Comparison of ENCODE assay signal across 19 mouse cellular contexts in the genomic region with DNA sequence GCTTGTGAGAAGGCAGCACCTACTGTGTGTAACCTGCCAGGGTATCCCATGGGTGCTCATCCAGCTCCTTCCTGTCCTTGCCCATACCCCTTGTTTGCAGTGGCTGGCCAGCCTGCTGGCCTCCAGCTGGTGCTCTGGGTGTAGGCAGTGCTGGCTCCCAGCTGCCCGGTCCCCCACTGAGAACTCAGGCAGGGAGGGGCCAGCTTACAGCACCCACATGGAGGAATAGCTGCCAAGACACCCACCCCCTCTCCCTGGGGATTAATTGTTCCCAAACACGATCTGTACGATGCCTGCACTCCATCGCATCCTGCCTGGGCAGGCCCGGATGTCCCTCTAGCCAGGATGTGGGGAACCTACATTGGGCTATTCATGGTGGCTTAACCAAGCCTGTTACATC. TPM values are rescaled to one million over a fixed set of nuclear protein-coding genes. Genes with fewer than 3 reads are reported as not detected.
DNase-seq lines count a peak whose midpoint lies in the region; ATAC-seq lines count a peak whose summit lies in the region.
"Had no signal": no experiment of that assay in that cellular context is flagged by ENCODE, and none has a peak within 500 bp of the region (broad histone marks: within the 10 kb centered on the region; RNA-seq: fewer than 3 reads in every experiment).

No protein-coding gene starts in this region.

- H3K27ac ChIP-seq in embryonic facial prominence, embryonic 14.5 days (replicated peaks; ENCODE audit: low read depth, low read length), result no peak overlapping the region
- no peak overlapping the region for H3K27ac ChIP-seq in embryonic facial prominence, embryonic 10.5 days (replicated peaks)
- H3K27ac ChIP-seq: forebrain, embryonic 12.5 days; hindbrain, embryonic 10.5 days; left cerebral cortex, adult 2 months; liver, embryonic 13.5 days; midbrain, embryonic 12.5 days; neural tube, embryonic 15.5 days; stomach, embryonic 15.5 days had no signal

- H3K27me3 ChIP-seq in embryonic facial prominence, embryonic 14.5 days (replicated peaks; ENCODE audit: control insufficient read depth, insufficient read depth, low read length), result no peaks in the 10 kb centered on the region
- no peaks in the 10 kb centered on the region for H3K27me3 ChIP-seq in embryonic facial prominence, embryonic 10.5 days (replicated peaks; ENCODE audit: low read depth, poor library complexity, severe bottlenecking)
- H3K27me3 ChIP-seq: forebrain, embryonic 12.5 days; liver, embryonic 13.5 days; midbrain, embryonic 12.5 days; neural tube, embryonic 15.5 days; stomach, embryonic 15.5 days had no signal

- no peaks in the 10 kb centered on the region for H3K4me1 ChIP-seq in embryonic facial prominence, embryonic 14.5 days (ENCODE audit: control insufficient read depth, insufficient read depth, low read length)
- H3K4me1 ChIP-seq in embryonic facial prominence, embryonic 10.5 days, result peaks cover 12% of the 10 kb centered on the region
- H3K4me1 ChIP-seq: forebrain, embryonic 12.5 days; liver, embryonic 13.5 days; midbrain, embryonic 12.5 days; neural tube, embryonic 15.5 days; stomach, embryonic 15.5 days had no signal

- no peak overlapping the region for H3K9ac ChIP-seq in embryonic facial prominence, embryonic 14.5 days (ENCODE audit: low read depth, low read length)
- H3K9ac ChIP-seq: forebrain, embryonic 12.5 days; heart, embryonic 12.5 days; liver, embryonic 13.5 days; midbrain, embryonic 12.5 days; neural tube, embryonic 15.5 days; stomach, embryonic 15.5 days had no signal

- 0 out of 2 replicates have a peak, but pooled peaks have one; percentile 27 for ATAC-seq in embryonic facial prominence, embryonic 14.5 days (ENCODE audit: low read depth)

- H3K9me3 ChIP-seq in embryonic facial prominence, embryonic 14.5 days (ENCODE audit: control insufficient read depth, low read length), result no peaks in the 10 kb centered on the region
- H3K9me3 ChIP-seq in embryonic facial prominence, embryonic 10.5 days, result no peaks in the 10 kb centered on the region
- H3K9me3 ChIP-seq: forebrain, embryonic 12.5 days; heart, embryonic 12.5 days; hindbrain, embryonic 10.5 days; liver, embryonic 13.5 days; midbrain, embryonic 12.5 days; neural tube, embryonic 15.5 days; stomach, embryonic 15.5 days had no signal

- no peak overlapping the region for H3K4me3 ChIP-seq in embryonic facial prominence, embryonic 14.5 days (ENCODE audit: low read depth, low read length)
- no peak overlapping the region for H3K4me3 ChIP-seq in embryonic facial prominence, embryonic 10.5 days
- H3K4me3 ChIP-seq: forebrain, embryonic 12.5 days; heart, embryonic 12.5 days; hindbrain, embryonic 10.5 days; left cerebral cortex, adult 2 months; liver, embryonic 13.5 days; midbrain, embryonic 12.5 days; neural tube, embryonic 15.5 days; stomach, embryonic 15.5 days had no signal

- H3K4me2 ChIP-seq in embryonic facial prominence, embryonic 14.5 days (ENCODE audit: low read depth, low read length), result no peak overlapping the region
- H3K4me2 ChIP-seq: forebrain, embryonic 12.5 days; heart, embryonic 12.5 days; liver, embryonic 13.5 days; midbrain, embryonic 12.5 days; neural tube, embryonic 15.5 days; stomach, embryonic 15.5 days had no signal

- WGBS in embryonic facial prominence, embryonic 14.5 days, result 63% methylated on average over 5 of the region's 5 CpGs
- WGBS in embryonic facial prominence, embryonic 10.5 days, result 83% methylated on average over 5 of the region's 5 CpGs

- no peak for DNase-seq in embryonic facial prominence, embryonic 14.5 days (ENCODE audit: low spot score)
- DNase-seq in embryonic facial prominence, embryonic 10.5 days (ENCODE audit: low spot score), result no peak
- DNase-seq in layer of hippocampus, adult 11-12 months (ENCODE audit: low spot score), result peak; percentile 47
- DNase-seq in layer of hippocampus, postnatal 25 days (ENCODE audit: extremely low spot score in 1 of 2, low spot score in 1 of 2), result no peak
- peak; percentile 8 for DNase-seq in fat pad, adult 2 months (ENCODE audit: extremely low read depth, low read depth, low spot score)
- DNase-seq in lung, postnatal 10 days, result peak; percentile 79
- no peak for DNase-seq in gastrocnemius, postnatal 10 days
- no peak for DNase-seq in thymus, postnatal 25 days
- DNase-seq: cerebellum, adult 9-11 months; liver, embryonic 13.5 days; thymus, postnatal 4 days had no signal

- H3K36me3 ChIP-seq in embryonic facial prominence, embryonic 14.5 days (ENCODE audit: control insufficient read depth, insufficient read depth, low read length), result peaks cover 42% of the 10 kb centered on the region
- no peaks in the 10 kb centered on the region for H3K36me3 ChIP-seq in embryonic facial prominence, embryonic 10.5 days (replicated peaks)
- H3K36me3 ChIP-seq: forebrain, embryonic 12.5 days; hindbrain, embryonic 10.5 days; liver, embryonic 13.5 days; midbrain, embryonic 12.5 days; neural tube, embryonic 15.5 days; stomach, embryonic 15.5 days had no signal

RNA-seq across cellular contexts. Expression of gene Eln, which starts 13.1 kb away (rescaled TPM):
- 152 and 188 TPM in 2 replicates for polyA plus RNA-seq in embryonic facial prominence, embryonic 14.5 days (2014; fragmentation: Nextera tagmentation; extraction: Ambion mirVana)
- 2.4 and 3.9 TPM in 2 replicates for polyA plus RNA-seq in embryonic facial prominence, embryonic 10.5 days (2016; fragmentation: Nextera tagmentation; extraction: Ambion mirVana)
- total RNA-seq in layer of hippocampus, postnatal 25 days (2021), result 10 to 100 TPM; 15.8 to 17.5 TPM
- total RNA-seq in gastrocnemius, postnatal 10 days (2021), result 100 to 1,000 TPM; 199 to 219 TPM
- total RNA-seq: MEL had no signal

RNA-seq across cellular contexts. Expression of gene Limk1, which starts 45.7 kb away (rescaled TPM):
- 6.2 and 8.5 TPM in 2 replicates for polyA plus RNA-seq in embryonic facial prominence, embryonic 14.5 days (2014; fragmentation: Nextera tagmentation; extraction: Ambion mirVana)
- polyA plus RNA-seq in embryonic facial prominence, embryonic 10.5 days (2016; fragmentation: Nextera tagmentation; extraction: Ambion mirVana), result 5.7 and 5.9 TPM in 2 replicates
- 10 to 100 TPM; 39.9 to 41.8 TPM for total RNA-seq in layer of hippocampus, postnatal 25 days (2021)
- 10 to 100 TPM in 1 of 2 experiments, 1 to 10 TPM in 1; 8.4 to 11.4 TPM for total RNA-seq in gastrocnemius, postnatal 10 days (2021)

Comparison
In these comparisons a context has a peak if more than half of its experiments do, and no peak if none do; other contexts are left out.
1. DNase-seq: peak in layer of hippocampus, adult 11-12 months (single experiment), fat pad, adult 2 months (single experiment) and lung, postnatal 10 days (single experiment); none in embryonic facial prominence, embryonic 14.5 days (single experiment), embryonic facial prominence, embryonic 10.5 days (single experiment), layer of hippocampus, postnatal 25 days (0 of 2), gastrocnemius, postnatal 10 days (single experiment) and thymus, postnatal 25 days (single experiment).
2. RNA of gene Eln, which starts 13.1 kb away (total RNA-seq): 199 to 219 TPM in gastrocnemius, postnatal 10 days; 15.8 to 17.5 TPM in layer of hippocampus, postnatal 25 days; every median in the first group is over 10 times any median in the second.